Comparison of ENCODE assay signal across 9 mouse cellular contexts in genomic region chr1:161748138-161748537, GRCm38 (mm10). TPM values are rescaled to one million over a fixed set of nuclear protein-coding genes. Genes with fewer than 3 reads are reported as not detected.
DNase-seq lines count a peak whose midpoint lies in the region; TF ChIP-seq lines count a peak whose summit lies in the region.
"Had no signal": no experiment of that assay in that cellular context is flagged by ENCODE, and none has a peak within 500 bp of the region (broad histone marks: within the 10 kb centered on the region; RNA-seq: fewer than 3 reads in every experiment).

No protein-coding gene starts in this region.

- H3K27ac ChIP-seq in gastrocnemius, adult 2 months = no peak overlapping the region
- no peak overlapping the region for H3K27ac ChIP-seq in layer of hippocampus, adult 2 months
- H3K27ac ChIP-seq: midbrain, embryonic 12.5 days had no signal

- DNase-seq in gastrocnemius, adult 2 months = no peak
- no peak for DNase-seq in gastrocnemius, adult 8-10 months (ENCODE audit: low spot score in 2 of 2)
- peak; percentile 80 for DNase-seq in CD4-positive helper T cell, adult 2 months (ENCODE audit: low read depth, low spot score)
- peak; percentile 82 for DNase-seq in adrenal gland, postnatal 10 days
- DNase-seq in fibroblast of lung, adult 2 months (ENCODE audit: low read depth) = peak; percentile 32
- peak; percentile 42 to 73 for DNase-seq in layer of hippocampus, adult 2 months (ENCODE audit: low spot score in 2 of 2)
- peak; percentile 77 for DNase-seq in lung, postnatal 14 days
- peak; percentile 47 to 79 for DNase-seq in spleen, adult 18-20 months

- no peak overlapping the region for H3K4me3 ChIP-seq in gastrocnemius, adult 2 months
- H3K4me3 ChIP-seq in layer of hippocampus, adult 2 months = no peak overlapping the region
- H3K4me3 ChIP-seq: midbrain, embryonic 12.5 days had no signal

- TF ChIP-seq CTCF in gastrocnemius, adult 2 months (IDR thresholded peaks at IDR 0.05) = peak; percentile 62
- TF ChIP-seq CTCF in layer of hippocampus, adult 2 months (conservative IDR thresholded peaks at IDR 0.05) = peak; percentile 87

- intact Hi-C loops in gastrocnemius, adult 2 months (cut with DNase I) = no loop called here

RNA-seq across cellular contexts. Expression of gene Fasl, which starts 40.2 kb away (rescaled TPM):
- not detected for total RNA-seq in gastrocnemius, adult 2 months (2021)
- total RNA-seq in gastrocnemius, adult 8-10 months (2022) = not detected
- total RNA-seq in adrenal gland, postnatal 10 days (2021) = not detected
- under 1 TPM in 1 of 2 experiments, not detected in 1; 0.28 TPM for total RNA-seq in layer of hippocampus, adult 2 months (2021)

Comparison
In these comparisons a context has a peak if more than half of its experiments do, and no peak if none do; other contexts are left out.
1. DNase-seq: peak in CD4-positive helper T cell, adult 2 months (single experiment), adrenal gland, postnatal 10 days (single experiment), fibroblast of lung, adult 2 months (single experiment), layer of hippocampus, adult 2 months (2 of 2), lung, postnatal 14 days (single experiment) and spleen, adult 18-20 months (2 of 2); none in gastrocnemius, adult 2 months (single experiment) and gastrocnemius, adult 8-10 months (0 of 2).